Mouse (Mus musculus) spleen, postnatal 0 days (tissue): ENCODE measurements around the gene Ppara. TPM values are rescaled to one million over a fixed set of nuclear protein-coding genes. Genes with fewer than 3 reads are reported as not detected.
A peak's percentile ranks its signal among the peaks of the same experiment; 100 is the strongest.

Experiments
- microRNA counts: library from miRNA; unstranded; fragments of <30 nt; microRNA quantifications from one replicate; lab custom pipeline; 2015
- polyA plus RNA-seq: library from polyadenylated mRNA; unstranded; fragments of >200 nt; fragmentation: Nextera tagmentation; extraction: Ambion mirVana; gene quantifications from 2 replicates; pipeline ENCODE4 v1.2.1, GENCODE M21; 2015

Gene Ppara
- 0.61 and 0.87 TPM in 2 replicates for polyA plus RNA-seq

DNA sequence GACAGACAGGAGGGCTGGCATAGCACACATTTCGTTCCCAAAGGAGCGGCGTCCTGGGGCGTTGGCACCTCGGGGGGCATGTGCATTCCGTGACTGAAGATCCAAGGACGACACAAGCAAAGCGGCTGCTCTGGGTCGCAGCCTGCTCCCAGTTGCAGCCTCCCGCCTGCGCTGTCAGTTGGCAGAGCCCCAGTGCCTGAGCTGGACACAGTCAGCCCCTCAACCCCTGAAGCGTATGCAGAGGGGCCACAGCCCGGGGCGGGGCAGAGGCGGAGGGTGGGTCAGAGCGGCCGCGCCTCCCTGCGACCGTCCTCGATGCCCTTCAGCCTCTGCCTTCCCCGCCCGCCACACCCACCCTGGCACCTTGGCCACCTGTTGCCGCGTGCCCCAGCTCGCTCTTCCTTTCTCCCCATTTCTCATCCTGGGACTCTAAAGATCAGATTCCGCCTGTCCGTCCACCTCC, at the start of gene Ppara:
Gene Ppara, plus strand, starts transcription at position 413 of the 463 bp plus-strand sequence.

DNA sequence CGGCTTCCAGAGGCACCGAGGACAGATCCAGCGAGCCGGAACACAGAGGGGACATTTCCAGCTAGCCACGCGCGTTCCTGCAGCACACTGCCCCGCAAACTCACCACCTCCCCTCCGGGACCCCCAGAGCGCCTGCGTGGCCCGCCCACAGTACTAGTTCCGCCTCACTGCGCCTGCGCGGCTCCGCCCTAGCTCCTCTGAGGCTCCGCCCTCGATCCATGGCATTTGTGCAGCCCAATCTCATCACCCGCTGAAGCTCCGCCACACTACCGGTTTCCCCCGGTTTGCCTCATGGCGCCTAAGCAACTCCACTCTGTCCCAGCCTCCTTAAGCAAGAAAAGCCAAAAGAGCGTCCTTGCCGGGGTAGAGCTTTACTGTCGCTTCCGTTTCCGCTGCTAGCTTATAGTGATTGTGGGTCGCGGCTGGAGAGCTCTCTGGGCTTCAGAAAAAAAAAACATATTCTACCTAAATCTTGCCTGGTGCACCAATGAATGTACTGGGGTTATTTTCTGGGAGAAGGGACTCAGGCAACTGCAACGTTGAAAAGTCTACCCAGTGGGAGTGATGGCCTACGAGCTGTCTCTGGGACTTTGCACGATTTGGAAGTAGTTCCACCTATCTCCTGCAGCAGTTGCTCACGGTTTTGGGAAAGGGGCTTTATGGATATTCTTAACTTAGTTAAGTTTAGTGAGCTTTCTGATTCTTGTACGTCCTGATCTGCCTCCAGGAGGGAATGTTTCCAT, 76.9 kb downstream of the Ppara start, which contains the start of gene Cdpf1:
Gene Cdpf1, minus strand, starts transcription at position 163 of the 743 bp plus-strand sequence.

DNA sequence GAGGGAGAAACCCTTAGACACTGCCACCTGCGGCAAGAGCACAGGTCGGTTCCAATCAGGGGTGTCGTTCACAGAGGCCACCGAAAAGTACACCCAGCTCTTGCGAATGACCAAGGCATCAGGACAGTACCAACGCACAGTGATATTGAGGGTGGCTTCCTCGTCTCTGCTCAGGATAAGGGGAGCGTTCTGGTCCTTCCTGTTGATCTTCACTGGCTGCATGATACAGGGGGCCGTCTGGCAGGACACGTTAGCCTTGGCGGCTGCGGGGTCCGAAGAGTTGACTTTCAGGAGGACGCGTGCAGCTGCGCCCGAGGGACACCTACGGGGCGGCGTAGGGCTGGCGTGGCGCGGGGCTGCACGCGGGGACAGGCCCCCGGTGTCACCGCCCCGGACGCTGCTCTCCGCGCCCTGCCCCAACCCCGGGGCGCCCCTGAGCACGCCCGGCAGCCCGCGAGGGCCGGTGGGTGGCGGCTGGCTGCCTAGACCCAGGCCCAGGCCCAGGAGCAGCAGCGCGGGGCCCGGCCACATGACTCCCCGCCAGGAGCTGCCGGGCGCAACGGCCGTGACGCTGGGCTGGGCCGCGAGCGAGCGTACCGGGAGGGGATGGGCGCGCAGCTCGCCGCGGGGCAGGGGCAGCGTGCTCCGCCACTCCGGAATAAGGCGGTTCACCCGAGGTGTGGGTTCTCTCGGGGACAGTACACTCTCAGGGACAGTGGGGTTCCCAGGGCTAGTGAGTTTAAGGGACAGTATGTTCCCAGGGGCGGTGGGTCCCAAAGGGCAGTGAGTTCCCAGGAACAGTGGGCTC, 86.6 kb downstream of the Ppara start, which contains the start of gene Pkdrej:
Gene Pkdrej, minus strand, starts transcription at position 532 of the 808 bp plus-strand sequence.

DNA sequence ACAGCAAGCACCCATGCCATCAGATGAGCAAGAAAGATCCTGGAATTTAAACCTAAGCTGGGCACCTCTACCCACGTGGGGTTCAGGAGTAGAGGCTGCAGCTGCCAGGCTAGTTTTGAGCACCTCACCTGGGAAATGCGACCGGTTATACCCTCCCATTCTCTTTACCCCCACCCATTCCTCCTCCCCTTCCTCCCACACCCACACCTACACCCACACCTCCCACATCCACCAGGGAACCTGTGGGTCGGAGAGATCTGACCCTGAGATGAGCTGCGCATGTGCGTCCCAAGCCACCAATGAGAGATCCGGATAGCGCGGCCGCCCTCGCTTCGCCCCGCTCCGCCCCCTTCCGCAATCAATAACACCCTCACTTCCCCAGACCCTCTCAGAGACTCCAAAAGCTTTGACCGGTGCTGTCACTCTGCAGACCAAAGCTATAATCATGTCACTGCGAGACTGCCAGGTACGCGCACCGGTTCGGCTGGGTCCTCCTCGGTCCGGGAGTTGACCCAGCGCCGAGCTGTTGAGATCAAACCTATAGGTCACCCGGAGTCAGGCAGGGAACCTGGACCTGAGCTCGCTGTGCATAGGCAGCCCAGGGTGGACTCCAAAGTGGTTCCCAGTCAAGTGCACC, 97.3 kb downstream of the Ppara start, which contains the start of gene Ttc38:
Gene Ttc38, plus strand, starts transcription at position 353 of the 637 bp plus-strand sequence.

MicroRNAs encoded within 50 kb of the gene (microRNA counts, 519-probe panel; counts per million panel counts)
- microRNA mmu-let-7b (lab: Ali Mortazavi, UCI) (8,722 counts per million, percentile 84 among the panel's probes with 10 or more counts), microRNA mmu-let-7c (lab: Ali Mortazavi, UCI) (9,002 counts per million, percentile 87 among the panel's probes with 10 or more counts)

Other genes starting within 250 kb of the Ppara start
- gene 7530416G11Rik, start 231.8 kb upstream of the Ppara start, polyA plus RNA-seq: not detected in 2 replicates
- gene Wnt7b, start 152.5 kb upstream of the Ppara start, polyA plus RNA-seq: 0.12 and 0.47 TPM in 2 replicates
- gene Cdpf1, start 76.7 kb downstream of the Ppara start, polyA plus RNA-seq: 26.0 and 30.1 TPM in 2 replicates
- gene Pkdrej, start 86.8 kb downstream of the Ppara start, polyA plus RNA-seq: 0.04 TPM in 2 replicates
- gene Ttc38, start 97.3 kb downstream of the Ppara start, polyA plus RNA-seq: 2.6 and 3.7 TPM in 2 replicates
- 20.1 and 20.3 TPM in 2 replicates for gene Gtse1, start 124.8 kb downstream of the Ppara start, polyA plus RNA-seq
- gene Trmu, start 144.3 kb downstream of the Ppara start, polyA plus RNA-seq: 19.9 and 20.7 TPM in 2 replicates